Mouse (Mus musculus) myocyte (in vitro differentiated cells): ENCODE measurements around the gene B230217C12Rik. TPM values are rescaled to one million over a fixed set of nuclear protein-coding genes. Genes with fewer than 3 reads are reported as not detected.
"Not testable (repeated sequence)": the region's sequence is repeated elsewhere in the genome, so short reads cannot be mapped to it uniquely, and the experiment has no call there.

Experiments
- H3K27me3 ChIP-seq: one replicate; pipeline ENCODE4 v1.6.1; 2011; ENCODE audit not compliant: control insufficient read depth, insufficient read depth, insufficient read length
- H3K36me3 ChIP-seq: one replicate; pipeline ENCODE4 v1.6.1; 2011; ENCODE audit not compliant: control insufficient read depth, insufficient read depth
- H3K4me2 ChIP-seq: one replicate; pipeline ENCODE4 v1.6.1; 2011; ENCODE audit warnings: low read depth, control low read depth
- H3K4me3 ChIP-seq: one replicate; pipeline ENCODE4 v1.5.1; 2011; ENCODE audit warnings: mild to moderate bottlenecking, control low read depth, moderate library complexity
- H3K79me2 ChIP-seq: one replicate; pipeline ENCODE4 v1.6.1; 2011; ENCODE audit not compliant: control insufficient read depth, insufficient read depth
- H3ac ChIP-seq: one replicate; pipeline ENCODE4 v1.6.1; 2011; ENCODE audit not compliant: control insufficient read depth, insufficient read length
- CEBPB ChIP-seq: IDR thresholded peaks from 2 replicates; pipeline ENCODE4 v1.6.1; 2011; ENCODE audit warnings: mild to moderate bottlenecking, moderate library complexity; ENCODE audit not compliant: poor library complexity, insufficient read depth, severe bottlenecking
- E2F4 ChIP-seq: IDR thresholded peaks from one replicate; pipeline ENCODE4 v1.6.1; 2011; ENCODE audit warnings: mild to moderate bottlenecking, control low read depth, moderate library complexity; ENCODE audit not compliant: insufficient read depth
- MAX ChIP-seq: IDR thresholded peaks from one replicate; pipeline ENCODE4 v1.6.1; 2011; ENCODE audit warnings: low read depth, mild to moderate bottlenecking, control low read depth
- MYOD1 ChIP-seq, 3 experiments: IDR thresholded peaks; one replicate each; pipeline ENCODE4 v1.6.1; 2011; ENCODE audit warnings: control low read depth in 2 of 3, low read depth in 2 of 3, mild to moderate bottlenecking in 2 of 3, moderate library complexity in 1 of 3; ENCODE audit not compliant: insufficient read length in 2 of 3, control insufficient read depth in 1 of 3
- MYOG ChIP-seq, 3 experiments: IDR thresholded peaks; one replicate each; pipeline ENCODE4 v1.6.1; 2011; ENCODE audit warnings: control low read depth in 2 of 3, low read depth in 2 of 3, mild to moderate bottlenecking in 2 of 3; ENCODE audit not compliant: insufficient read length in 2 of 3, control insufficient read depth in 1 of 3, insufficient read depth in 1 of 3
- POLR2A ChIP-seq: IDR thresholded peaks from one replicate; pipeline ENCODE4 v1.6.1; 2011; ENCODE audit warnings: low read depth, mild to moderate bottlenecking, control low read depth, moderate library complexity; ENCODE audit not compliant: insufficient read length
- POLR2AphosphoS2 ChIP-seq: IDR thresholded peaks from one replicate; pipeline ENCODE4 v1.6.1; 2011; ENCODE audit warnings: low read depth, control low read depth; ENCODE audit not compliant: insufficient read length
- REST ChIP-seq: IDR thresholded peaks from one replicate; pipeline ENCODE4 v1.6.1; 2011; ENCODE audit warnings: mild to moderate bottlenecking, control low read depth, moderate library complexity; ENCODE audit not compliant: insufficient read depth, insufficient read length
- SRF ChIP-seq: IDR thresholded peaks from one replicate; pipeline ENCODE4 v1.6.1; 2011; ENCODE audit warnings: low read depth; ENCODE audit not compliant: control insufficient read depth, insufficient read length
- TCF12 ChIP-seq: IDR thresholded peaks from one replicate; pipeline ENCODE4 v1.6.1; 2011; ENCODE audit warnings: mild to moderate bottlenecking, control low read depth; ENCODE audit not compliant: poor library complexity, insufficient read depth, severe bottlenecking
- TCF3 ChIP-seq: IDR thresholded peaks from one replicate; pipeline ENCODE4 v1.6.1; 2011; ENCODE audit warnings: low read depth, control low read depth; ENCODE audit not compliant: insufficient read length
- USF1 ChIP-seq: IDR thresholded peaks from one replicate; pipeline ENCODE4 v1.6.1; 2011; ENCODE audit warnings: low read depth, mild to moderate bottlenecking, control low read depth, moderate library complexity
- polyA plus RNA-seq: library from polyadenylated mRNA; unstranded; fragments of >200 nt; fragmentation: generic; extraction: Trizol; gene quantifications from one replicate; pipeline ENCODE4 v1.2.1, GENCODE M21; 2012; ENCODE audit warnings: missing spikeins

The B230217C12Rik gene
- polyA plus RNA-seq, 1 experiment, result 1.9 TPM

DNA sequence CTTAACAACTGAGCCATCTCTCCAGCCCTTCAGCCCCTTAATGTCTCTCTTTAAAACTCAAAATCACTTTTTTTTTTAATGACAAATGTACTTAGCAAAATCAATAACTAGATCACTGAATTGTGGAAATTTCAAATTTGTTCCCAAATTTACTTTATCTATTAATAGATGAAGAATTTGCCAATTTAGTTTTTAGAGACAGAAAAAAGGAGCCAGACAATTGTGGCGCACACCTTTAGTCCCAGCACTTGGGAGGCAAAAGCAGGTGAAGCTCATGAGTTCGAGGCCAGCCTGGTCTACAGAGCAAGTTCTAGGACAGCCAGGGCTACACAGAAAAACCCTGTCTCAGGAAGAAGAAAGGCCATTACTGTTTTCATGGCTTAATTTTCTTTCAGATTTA is 11.0 kb downstream of the B230217C12Rik start:
- no peaks in the 10 kb centered on the region for H3K79me2 ChIP-seq
- TF ChIP-seq SRF, result no peak
- TF ChIP-seq TCF3, result no peak
- no peak for TF ChIP-seq TCF12
- TF ChIP-seq REST, result no peak
- no peak for TF ChIP-seq MYOD1 (IDR thresholded peaks at IDR 0.05; ENCODE audit: control insufficient read depth in 1 of 3, insufficient read length in 2 of 3, low read depth in 2 of 3)
- TF ChIP-seq POLR2A, result no peak
- no peak for TF ChIP-seq MAX
- TF ChIP-seq CEBPB, result no peak
- H3K4me2 ChIP-seq, result no peak overlapping the region
- no peak overlapping the region for H3K4me3 ChIP-seq
- no peaks in the 10 kb centered on the region for H3K27me3 ChIP-seq
- H3ac ChIP-seq, result no peak overlapping the region
- no peaks in the 10 kb centered on the region for H3K36me3 ChIP-seq

- no peaks in the 10 kb centered on the region for H3K27me3 ChIP-seq
- H3K4me2 ChIP-seq, result no peak overlapping the region
- no peak overlapping the region for H3ac ChIP-seq
- no peaks in the 10 kb centered on the region for H3K79me2 ChIP-seq
- no peaks in the 10 kb centered on the region for H3K36me3 ChIP-seq
- no peak overlapping the region for H3K4me3 ChIP-seq
- TF ChIP-seq REST (no peak), SRF (no peak)
Observed at GRCm38 (mm10) chr11:97855473-97855872, 14.9 kb downstream of the B230217C12Rik start.

GRCm38 (mm10) chr11:97862148-97862547 is 21.6 kb downstream of the B230217C12Rik start:
- Histone ChIP-seq H3K79me2 (no peaks in the 10 kb centered on the region), H3K27me3 (no peaks in the 10 kb centered on the region), H3ac (no peak overlapping the region), H3K4me2 (no peak overlapping the region), H3K4me3 (no peak overlapping the region), H3K36me3 (no peaks in the 10 kb centered on the region)
- no peak for TF ChIP-seq CEBPB
- no peak for TF ChIP-seq REST
- no peak for TF ChIP-seq MYOG (IDR thresholded peaks at IDR 0.05; ENCODE audit: control insufficient read depth in 1 of 3, insufficient read depth in 1 of 3, insufficient read length in 2 of 3, low read depth in 2 of 3)
- no peak for TF ChIP-seq USF1
- no peak for TF ChIP-seq MYOD1 (IDR thresholded peaks at IDR 0.05; ENCODE audit: control insufficient read depth in 1 of 3, insufficient read length in 2 of 3, low read depth in 2 of 3)
- TF ChIP-seq POLR2AphosphoS2, result no peak
- no peak for TF ChIP-seq POLR2A
- TF ChIP-seq E2F4, result no peak
- TF ChIP-seq SRF, result no peak
- TF ChIP-seq TCF3, result no peak
- TF ChIP-seq TCF12, result no peak
- TF ChIP-seq MAX, result no peak

DNA sequence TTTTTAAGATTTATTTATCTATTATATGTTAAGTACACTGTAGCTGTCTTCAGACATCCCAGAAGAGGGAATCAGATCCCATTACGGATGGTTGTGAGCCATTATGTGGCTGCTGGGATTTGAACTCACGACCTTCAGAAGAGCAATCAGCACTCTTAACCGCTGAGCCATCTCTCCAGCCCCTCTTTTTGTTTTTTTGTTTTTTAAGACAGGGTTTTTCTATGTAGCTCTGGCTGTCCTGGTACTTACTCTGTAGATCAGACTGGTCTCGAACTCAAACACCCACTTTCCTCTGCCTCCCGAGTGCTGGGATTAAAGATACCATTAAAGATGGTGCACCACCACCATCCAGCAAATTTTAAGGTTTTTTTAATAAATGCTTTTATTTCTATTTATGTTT is 24.8 kb downstream of the B230217C12Rik start:
- Histone ChIP-seq H3K4me3 (no peak overlapping the region), H3K36me3 (no peaks in the 10 kb centered on the region), H3K27me3 (no peaks in the 10 kb centered on the region), H3K79me2 (no peaks in the 10 kb centered on the region), H3ac (no peak overlapping the region), H3K4me2 (no peak overlapping the region)
- TF ChIP-seq E2F4, result no peak
- no peak for TF ChIP-seq MAX
- TF ChIP-seq CEBPB, result no peak
- TF ChIP-seq USF1, result no peak

GRCm38 (mm10) chr11:97866091-97866888 is 25.7 kb downstream of the B230217C12Rik start:
- TF ChIP-seq TCF3, result no peak
- Histone ChIP-seq H3K4me3 (no peak overlapping the region), H3K79me2 (no peaks in the 10 kb centered on the region), H3K27me3 (no peaks in the 10 kb centered on the region), H3K4me2 (no peak overlapping the region), H3ac (no peak overlapping the region), H3K36me3 (no peaks in the 10 kb centered on the region)

DNA sequence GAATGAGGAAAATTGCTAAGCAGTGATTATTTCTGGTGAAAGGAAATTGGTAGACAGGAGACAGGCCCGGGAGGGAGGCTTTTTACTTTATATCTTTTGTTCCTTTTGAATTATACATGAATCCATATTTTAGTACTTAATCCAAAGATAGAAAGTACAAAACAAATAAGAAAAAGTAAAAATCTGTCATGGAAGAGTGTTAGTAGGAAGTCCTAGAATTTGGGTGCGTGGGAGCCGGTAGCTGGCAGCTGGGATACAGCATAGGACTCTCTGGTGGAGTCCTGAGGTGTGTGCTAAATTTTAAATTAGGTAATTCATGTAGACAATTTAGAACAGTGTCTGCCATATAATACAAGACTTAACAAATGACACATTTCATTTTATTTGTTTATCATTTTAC is 27.0 kb downstream of the B230217C12Rik start:
- Histone ChIP-seq H3ac (no peak overlapping the region), H3K36me3 (no peaks in the 10 kb centered on the region), H3K27me3 (no peaks in the 10 kb centered on the region), H3K4me2 (no peak overlapping the region), H3K4me3 (no peak overlapping the region), H3K79me2 (no peaks in the 10 kb centered on the region)
- no peak for TF ChIP-seq CEBPB
- no peak for TF ChIP-seq TCF3
- TF ChIP-seq POLR2AphosphoS2, result no peak
- TF ChIP-seq REST, result no peak
- no peak for TF ChIP-seq E2F4
- no peak for TF ChIP-seq TCF12
- TF ChIP-seq POLR2A, result no peak
- TF ChIP-seq MYOD1 (IDR thresholded peaks at IDR 0.05; ENCODE audit: control insufficient read depth in 1 of 3, insufficient read length in 2 of 3, low read depth in 2 of 3), result no peak
- no peak for TF ChIP-seq USF1
- TF ChIP-seq MAX, result no peak
- TF ChIP-seq SRF, result no peak
- no peak for TF ChIP-seq MYOG (IDR thresholded peaks at IDR 0.05; ENCODE audit: control insufficient read depth in 1 of 3, insufficient read depth in 1 of 3, insufficient read length in 2 of 3, low read depth in 2 of 3)

GRCm38 (mm10) chr11:97872378-97872777 is 31.8 kb downstream of the B230217C12Rik start:
- not testable (repeated sequence) for H3ac ChIP-seq, H3K36me3 ChIP-seq, H3K27me3 ChIP-seq, H3K79me2 ChIP-seq, H3K4me2 ChIP-seq, H3K4me3 ChIP-seq
